11 mouse cellular contexts compared by ENCODE assay signal in the genomic region with DNA sequence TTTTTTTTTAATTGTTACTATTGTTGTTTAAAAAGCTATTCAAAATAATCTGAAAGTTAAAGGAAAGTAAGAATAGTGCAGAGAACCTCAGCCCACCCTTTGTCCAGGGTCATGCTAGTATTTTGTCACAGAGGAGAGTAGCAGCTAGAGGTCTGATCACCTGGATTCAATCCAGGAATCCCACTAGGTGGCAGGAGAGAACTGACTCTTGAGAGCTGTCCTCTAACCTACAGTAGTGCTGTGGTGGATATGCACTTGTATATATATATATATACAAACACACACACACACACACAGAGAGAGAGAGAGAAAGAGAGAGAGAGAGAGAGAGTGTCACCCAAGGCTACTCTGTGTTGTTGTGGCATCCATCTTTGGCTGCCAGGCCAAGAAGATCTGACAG. TPM values are rescaled to one million over a fixed set of nuclear protein-coding genes. Genes with fewer than 3 reads are reported as not detected.
DNase-seq lines count a peak whose midpoint lies in the region; ATAC-seq and TF ChIP-seq lines count a peak whose summit lies in the region.
"Had no signal": no experiment of that assay in that cellular context is flagged by ENCODE, and none has a peak within 500 bp of the region (broad histone marks: within the 10 kb centered on the region; RNA-seq: fewer than 3 reads in every experiment).

No protein-coding gene starts in this region.

- H3K27me3 ChIP-seq in lung, postnatal 0 days (replicated peaks; ENCODE audit: insufficient read depth, low read length), result no peaks in the 10 kb centered on the region

- no peak for TF ChIP-seq POLR2A in lung, adult 2 months (IDR thresholded peaks at IDR 0.05; ENCODE audit: borderline replicate concordance, extremely low read depth, low read depth, low read length)
- TF ChIP-seq POLR2A in cortical plate, adult 2 months (IDR thresholded peaks at IDR 0.05; ENCODE audit: extremely low read depth, insufficient read depth, low read length), result no peak

- H3K36me3 ChIP-seq in lung, postnatal 0 days (ENCODE audit: insufficient read depth, low read length), result no peaks in the 10 kb centered on the region

- no peaks in the 10 kb centered on the region for H3K9me3 ChIP-seq in lung, postnatal 0 days (ENCODE audit: low read length)

- no peaks in the 10 kb centered on the region for H3K4me1 ChIP-seq in lung, postnatal 0 days (ENCODE audit: insufficient read depth, low read depth, low read length)
- H3K4me1 ChIP-seq in lung, adult 2 months (ENCODE audit: control insufficient read depth, insufficient read depth, low read length), result no peaks in the 10 kb centered on the region
- H3K4me1 ChIP-seq in cortical plate, adult 2 months (ENCODE audit: control insufficient read depth, insufficient read depth, low read length), result no peaks in the 10 kb centered on the region

- H3K4me2 ChIP-seq in lung, postnatal 0 days (replicated peaks; ENCODE audit: low read depth, low read length), result no peak overlapping the region

- H3K9ac ChIP-seq in lung, postnatal 0 days (replicated peaks; ENCODE audit: low read depth), result no peak overlapping the region

- TF ChIP-seq CTCF in lung, postnatal 0 days (IDR thresholded peaks at IDR 0.05), result peak; percentile 58
- TF ChIP-seq CTCF in lung, adult 2 months (IDR thresholded peaks at IDR 0.05; ENCODE audit: insufficient read depth, low read length), result no peak
- TF ChIP-seq CTCF in cortical plate, adult 2 months (IDR thresholded peaks at IDR 0.05; ENCODE audit: extremely low read depth, insufficient read depth, low read length), result peak; percentile 27; the same call in 1 of the 2 replicates

- no peak for TF ChIP-seq EP300 in lung, postnatal 0 days (IDR thresholded peaks at IDR 0.05)

- no peak overlapping the region for H3K27ac ChIP-seq in lung, postnatal 0 days (ENCODE audit: low read length)
- no peak overlapping the region for H3K27ac ChIP-seq in cortical plate, adult 2 months (ENCODE audit: insufficient read depth, low read length)

- ATAC-seq in lung, postnatal 0 days, result peak; percentile 46; the same call in 1 of the 2 replicates
- no peak for ATAC-seq in cerebellum, adult (ENCODE audit: insufficient number of reproducible peaks, low FRiP score, low TSS enrichment)

- intact Hi-C loops in left cerebral cortex, postnatal 36 days (cut with DNase I), result loop anchor here (10.0 kb wide), 1 partner anchor 121 kb away; no protein-coding TSS in a partner anchor

- H3K4me3 ChIP-seq in lung, postnatal 0 days (ENCODE audit: low read depth, low read length), result no peak overlapping the region
- no peak overlapping the region for H3K4me3 ChIP-seq in lung, adult 2 months (replicated peaks; ENCODE audit: extremely low read depth, low read depth, low read length)
- no peak overlapping the region for H3K4me3 ChIP-seq in cortical plate, adult 2 months (ENCODE audit: insufficient read depth, low read length)

- DNase-seq in heart, adult 11 months, result peak; percentile 59
- no peak for DNase-seq in heart, adult 18-20 months
- peak; percentile 50 for DNase-seq in lung, postnatal 0 days (ENCODE audit: low spot score)
- no peak for DNase-seq in lung, adult 2 months
- peak; percentile 67 for DNase-seq in retina, embryonic 14.5 days (ENCODE audit: low spot score)
- DNase-seq in left cerebral cortex, postnatal 36 days (ENCODE audit: low spot score in 2 of 2), result no peak
- DNase-seq: cerebellum, adult 11 months; layer of hippocampus, adult 9-11 months; right cerebral cortex, adult 18-20 months had no signal

RNA-seq across cellular contexts. Expression of gene Ttll4, which starts 17.6 kb away (rescaled TPM):
- total RNA-seq in heart, adult 18-20 months (2021), result 1 to 10 TPM; 9.1 to 9.3 TPM
- 4.2 and 4.7 TPM in 2 replicates for polyA plus RNA-seq in lung, postnatal 0 days (2015; fragmentation: Nextera tagmentation; extraction: Ambion mirVana)
- polyA plus RNA-seq in lung, adult 2 months (2012; rRNA removed), result 13.7 and 16.1 TPM in 2 replicates
- polyA plus RNA-seq in cortical plate, adult 2 months (2012; rRNA removed), result 17.0 and 17.7 TPM in 2 replicates
- total RNA-seq in left cerebral cortex, postnatal 36 days (2021), result 10 to 100 TPM; 15.1 to 33.5 TPM

RNA-seq across cellular contexts. Expression of gene Stk36, which starts 42.7 kb away (rescaled TPM):
- under 1 TPM; 0.64 to 0.74 TPM for total RNA-seq in heart, adult 18-20 months (2021)
- polyA plus RNA-seq in lung, postnatal 0 days (2015; fragmentation: Nextera tagmentation; extraction: Ambion mirVana), result 12.5 and 16.3 TPM in 2 replicates
- polyA plus RNA-seq in lung, adult 2 months (2012; rRNA removed), result 17.4 and 18.7 TPM in 2 replicates
- 3.7 and 4.4 TPM in 2 replicates for polyA plus RNA-seq in cortical plate, adult 2 months (2012; rRNA removed)
- 1 to 10 TPM; 3.7 to 6.9 TPM for total RNA-seq in left cerebral cortex, postnatal 36 days (2021)

RNA-seq across cellular contexts. Expression of gene Rnf25, which starts 42.7 kb away (rescaled TPM):
- 10 to 100 TPM; 13.8 to 19.6 TPM for total RNA-seq in heart, adult 18-20 months (2021)
- 26.6 and 26.9 TPM in 2 replicates for polyA plus RNA-seq in lung, postnatal 0 days (2015; fragmentation: Nextera tagmentation; extraction: Ambion mirVana)
- polyA plus RNA-seq in lung, adult 2 months (2012; rRNA removed), result 37.6 and 51.0 TPM in 2 replicates
- polyA plus RNA-seq in cortical plate, adult 2 months (2012; rRNA removed), result 125 and 128 TPM in 2 replicates
- total RNA-seq in left cerebral cortex, postnatal 36 days (2021), result 10 to 100 TPM; 46.7 to 68.2 TPM

RNA-seq across cellular contexts. Expression of gene Bcs1l, which starts 55.8 kb away (rescaled TPM):
- 10 to 100 TPM; 33.6 to 35.2 TPM for total RNA-seq in heart, adult 18-20 months (2021)
- 7.1 and 8.3 TPM in 2 replicates for polyA plus RNA-seq in lung, postnatal 0 days (2015; fragmentation: Nextera tagmentation; extraction: Ambion mirVana)
- polyA plus RNA-seq in lung, adult 2 months (2012; rRNA removed), result 10.4 and 17.5 TPM in 2 replicates
- 29.9 and 31.4 TPM in 2 replicates for polyA plus RNA-seq in cortical plate, adult 2 months (2012; rRNA removed)
- total RNA-seq in left cerebral cortex, postnatal 36 days (2021), result 10 to 100 TPM; 22.5 to 24.7 TPM

RNA-seq across cellular contexts. Expression of gene Zfp142, which starts 55.9 kb away (rescaled TPM):
- total RNA-seq in heart, adult 18-20 months (2021), result 10 to 100 TPM; 10.6 to 13.2 TPM
- polyA plus RNA-seq in lung, postnatal 0 days (2015; fragmentation: Nextera tagmentation; extraction: Ambion mirVana), result 2.7 and 3.1 TPM in 2 replicates
- 13.6 and 14.5 TPM in 2 replicates for polyA plus RNA-seq in lung, adult 2 months (2012; rRNA removed)
- polyA plus RNA-seq in cortical plate, adult 2 months (2012; rRNA removed), result 23.9 TPM in 2 replicates
- total RNA-seq in left cerebral cortex, postnatal 36 days (2021), result 10 to 100 TPM; 25.2 to 35.0 TPM

Comparison
In these comparisons a context has a peak if more than half of its experiments do, and no peak if none do; other contexts are left out.
1. DNase-seq: peak in heart, adult 11 months (single experiment), lung, postnatal 0 days (single experiment) and retina, embryonic 14.5 days (single experiment); none in heart, adult 18-20 months (0 of 2), lung, adult 2 months (single experiment) and left cerebral cortex, postnatal 36 days (0 of 2).